ENCODE assay signal across 8 mouse cellular contexts in the genomic region with DNA sequence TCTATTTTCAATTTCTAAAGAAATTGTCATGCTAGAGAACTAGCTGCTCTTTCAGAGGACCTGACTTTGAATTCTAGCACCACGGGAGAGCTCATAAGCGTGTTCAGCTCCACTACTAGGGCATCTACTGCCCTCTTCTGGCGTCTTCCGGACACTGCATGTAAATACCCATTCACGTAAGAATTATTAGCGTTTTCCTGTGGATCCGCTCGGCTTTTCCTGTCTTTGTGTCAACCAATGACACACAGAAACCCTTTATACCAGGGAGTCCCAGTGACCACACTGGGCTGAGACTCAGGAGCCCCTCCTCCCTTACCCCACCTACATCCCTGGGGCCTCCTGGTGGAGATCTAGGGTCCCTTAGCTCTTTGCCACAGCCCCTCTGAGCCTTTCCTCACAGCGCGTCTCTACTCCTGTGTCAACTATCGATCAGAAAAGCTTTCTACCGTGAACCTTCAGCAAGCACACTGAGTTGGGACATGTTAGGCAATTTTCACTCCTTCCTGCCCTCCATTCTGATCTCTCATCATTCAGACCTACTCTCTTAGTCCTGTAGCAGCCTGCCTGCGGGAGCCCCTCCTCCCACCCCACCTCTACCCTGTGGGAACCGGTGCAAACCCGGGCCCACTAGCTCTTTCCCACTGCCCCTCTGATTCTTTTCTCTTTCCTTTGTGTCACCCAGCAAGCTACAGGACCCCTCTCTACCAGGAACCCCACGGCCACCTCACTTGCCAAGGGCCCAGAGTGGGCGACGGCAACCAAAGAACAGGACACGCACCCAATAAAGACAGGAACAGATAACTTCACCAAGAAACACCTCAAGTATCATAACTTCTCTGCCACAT. TPM values are rescaled to one million over a fixed set of nuclear protein-coding genes. Genes with fewer than 3 reads are reported as not detected.
DNase-seq lines count a peak whose midpoint lies in the region; ATAC-seq lines count a peak whose summit lies in the region.

No protein-coding gene starts in this region.

- peak; percentile 94 for DNase-seq in MN1 (ENCODE audit: low spot score)
- DNase-seq in cerebellum, adult 8-10 months = peak; percentile 87
- peak; percentile 99 for DNase-seq in forelimb bud, embryonic 11.5 days (ENCODE audit: low read depth, low spot score)
- DNase-seq in layer of hippocampus, adult 9-10 months (ENCODE audit: low spot score) = peak; percentile 96
- peak; percentile 93 for DNase-seq in lung, postnatal 10 days
- peak; percentile 79 for DNase-seq in ovary, postnatal 14 days (ENCODE audit: low spot score)
- DNase-seq in urinary bladder, adult 18-20 months (ENCODE audit: low spot score in 2 of 2) = peak; percentile 58 to 68

- peak; percentile 79 to 80 for ATAC-seq in hematopoietic stem cell, adult 5-6 weeks (replicated peaks in 1 of 2; ENCODE audit: insufficient read depth in 1 of 2, low FRiP score in 2 of 2, low TSS enrichment in 1 of 2, low read depth in 1 of 2, poor library complexity in 2 of 2, severe bottlenecking in 2 of 2)

RNA-seq across cellular contexts. Expression of a gene that starts 21.8 kb away (rescaled TPM):
- total RNA-seq in hematopoietic stem cell, adult 5-6 weeks (2017) = 12.5 and 18.7 TPM in 2 replicates

RNA-seq across cellular contexts. Expression of a gene that starts 32.9 kb away (rescaled TPM):
- 53.6 and 57.6 TPM in 2 replicates for total RNA-seq in hematopoietic stem cell, adult 5-6 weeks (2017)

Comparison
In these comparisons a context has a peak if more than half of its experiments do, and no peak if none do; other contexts are left out.
1. Peak in every context shown above with its lines: DNase-seq and ATAC-seq.